ENCODE assay signal across 7 mouse cellular contexts in the genomic region with DNA sequence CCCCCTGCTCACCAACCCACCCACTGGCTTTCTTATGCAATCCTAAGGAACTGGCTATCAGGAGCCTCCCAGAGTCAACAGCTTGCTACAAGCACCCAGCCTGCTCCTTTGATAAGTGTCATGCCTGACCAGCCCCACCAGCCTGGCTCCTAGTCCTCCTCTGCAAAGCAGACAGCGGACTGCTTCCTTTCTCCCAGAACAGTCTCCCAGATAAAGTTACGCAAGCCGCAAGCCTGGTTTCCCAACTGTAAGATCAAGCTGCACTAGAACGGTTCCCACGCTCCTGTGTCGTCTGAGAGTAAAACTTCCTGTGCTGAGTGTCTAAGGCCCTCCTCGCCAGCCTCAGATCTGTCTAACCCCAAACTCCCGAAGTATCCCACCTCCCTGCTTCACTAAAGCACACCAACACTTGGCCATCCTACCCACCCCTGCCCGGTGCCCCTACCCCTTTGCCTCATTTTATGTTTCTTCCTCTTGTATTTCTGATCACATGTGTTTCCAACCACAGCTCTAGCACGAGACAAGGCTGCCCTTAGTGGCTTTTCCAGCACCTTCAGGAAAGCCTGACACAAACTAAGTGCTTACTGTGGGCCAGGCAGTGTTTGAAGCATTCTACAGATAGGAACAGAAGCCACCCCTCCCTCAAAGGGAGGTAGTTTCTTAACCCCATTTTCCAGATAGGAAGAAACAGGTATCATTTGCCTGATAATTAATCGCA. TPM values are rescaled to one million over a fixed set of nuclear protein-coding genes. Genes with fewer than 3 reads are reported as not detected.
DNase-seq lines count a peak whose midpoint lies in the region; ATAC-seq and TF ChIP-seq lines count a peak whose summit lies in the region.

No protein-coding gene starts in this region.

- 11% methylated on average over 11 of the region's 11 CpGs for WGBS in liver, postnatal 0 days (ENCODE audit: insufficient replicate concordance)
- 50% methylated on average over 11 of the region's 11 CpGs for WGBS in hindbrain, embryonic 16.5 days
- WGBS in neural tube, embryonic 15.5 days, result 52% methylated on average over 11 of the region's 11 CpGs

- H3K36me3 ChIP-seq in liver, postnatal 0 days (replicated peaks; ENCODE audit: insufficient read depth, low read length), result no peaks in the 10 kb centered on the region
- no peaks in the 10 kb centered on the region for H3K36me3 ChIP-seq in hindbrain, embryonic 16.5 days (ENCODE audit: control insufficient read depth, insufficient read depth, low read length)
- H3K36me3 ChIP-seq in neural tube, embryonic 15.5 days, result no peaks in the 10 kb centered on the region

- H3K9ac ChIP-seq in liver, postnatal 0 days (replicated peaks), result no peak overlapping the region
- no peak overlapping the region for H3K9ac ChIP-seq in hindbrain, embryonic 16.5 days (ENCODE audit: low read depth, low read length)
- H3K9ac ChIP-seq in neural tube, embryonic 15.5 days (replicated peaks), result no peak overlapping the region

- H3K27ac ChIP-seq in liver, postnatal 0 days (ENCODE audit: low read depth), result peak overlapping the region; percentile 30
- H3K27ac ChIP-seq in hindbrain, embryonic 16.5 days (ENCODE audit: low read depth, low read length), result no peak overlapping the region
- no peak overlapping the region for H3K27ac ChIP-seq in neural tube, embryonic 15.5 days (replicated peaks)

- H3K9me3 ChIP-seq in liver, postnatal 0 days (ENCODE audit: low read length), result no peaks in the 10 kb centered on the region
- no peaks in the 10 kb centered on the region for H3K9me3 ChIP-seq in hindbrain, embryonic 16.5 days (ENCODE audit: control insufficient read depth, low read length)
- no peaks in the 10 kb centered on the region for H3K9me3 ChIP-seq in neural tube, embryonic 15.5 days (replicated peaks)

- peak; percentile 91 for TF ChIP-seq EP300 in liver, postnatal 0 days (IDR thresholded peaks at IDR 0.05; ENCODE audit: low read depth)

- H3K4me2 ChIP-seq in liver, postnatal 0 days (ENCODE audit: low read depth, low read length), result peak overlapping the region; percentile 56
- H3K4me2 ChIP-seq in hindbrain, embryonic 16.5 days (ENCODE audit: low read length), result no peak overlapping the region
- no peak overlapping the region for H3K4me2 ChIP-seq in neural tube, embryonic 15.5 days

- TF ChIP-seq CTCF in liver, postnatal 0 days (IDR thresholded peaks at IDR 0.05; ENCODE audit: low read depth), result no peak

- no peaks in the 10 kb centered on the region for H3K27me3 ChIP-seq in liver, postnatal 0 days (ENCODE audit: insufficient read depth, low read length)
- no peaks in the 10 kb centered on the region for H3K27me3 ChIP-seq in hindbrain, embryonic 16.5 days (replicated peaks; ENCODE audit: control insufficient read depth, insufficient read depth, low read length)
- H3K27me3 ChIP-seq in neural tube, embryonic 15.5 days (replicated peaks), result no peaks in the 10 kb centered on the region

- ATAC-seq in liver, postnatal 0 days, result peak; percentile 81
- ATAC-seq in hindbrain, embryonic 16.5 days, result no peak
- ATAC-seq in neural tube, embryonic 15.5 days (ENCODE audit: low FRiP score), result no peak

- peaks cover 22% of the 10 kb centered on the region for H3K4me1 ChIP-seq in liver, postnatal 0 days (ENCODE audit: insufficient read depth)
- H3K4me1 ChIP-seq in hindbrain, embryonic 16.5 days (ENCODE audit: control insufficient read depth, insufficient read depth, low read depth, low read length), result no peaks in the 10 kb centered on the region; the same call in 1 of the 2 replicates
- 0 out of 2 replicates have a peak, but pooled peaks cover 2% of the 10 kb centered on the region for H3K4me1 ChIP-seq in neural tube, embryonic 15.5 days

- no peak overlapping the region for H3K4me3 ChIP-seq in liver, postnatal 0 days (ENCODE audit: low read depth, low read length)
- H3K4me3 ChIP-seq in hindbrain, embryonic 16.5 days (ENCODE audit: low read length), result no peak overlapping the region
- no peak overlapping the region for H3K4me3 ChIP-seq in neural tube, embryonic 15.5 days (replicated peaks)

- DNase-seq in urinary bladder, adult 18-20 months (ENCODE audit: low spot score in 2 of 2), result peak; percentile 14 to 48
- DNase-seq in urinary bladder, postnatal 10 days (ENCODE audit: low spot score), result no peak
- peak; percentile 71 for DNase-seq in c-Kit-positive CD71-positive TER-119-positive erythroid progenitor cells, embryonic 14.5 days (ENCODE audit: low spot score)
- peak; percentile 41 for DNase-seq in heart, postnatal 4 days
- DNase-seq in liver, postnatal 0 days, result peak; percentile 63

RNA-seq across cellular contexts. Expression of gene Vps13d, which starts 5.3 kb away (rescaled TPM):
- total RNA-seq in heart, postnatal 4 days (2021), result 10 to 100 TPM; 67.7 to 68.9 TPM
- 6.6 and 7.0 TPM in 2 replicates for polyA plus RNA-seq in liver, postnatal 0 days (2015; fragmentation: Nextera tagmentation; extraction: Ambion mirVana)
- 11.4 and 11.9 TPM in 2 replicates for polyA plus RNA-seq in hindbrain, embryonic 16.5 days (2015; fragmentation: Nextera tagmentation; extraction: Ambion mirVana)
- polyA plus RNA-seq in neural tube, embryonic 15.5 days (2015; fragmentation: Nextera tagmentation; extraction: Ambion mirVana), result 7.8 and 8.3 TPM in 2 replicates

RNA-seq across cellular contexts. Expression of gene Tnfrsf1b, which starts 46.5 kb away (rescaled TPM):
- 1 to 10 TPM; 4.5 to 5.0 TPM for total RNA-seq in heart, postnatal 4 days (2021)
- 7.2 and 9.4 TPM in 2 replicates for polyA plus RNA-seq in liver, postnatal 0 days (2015; fragmentation: Nextera tagmentation; extraction: Ambion mirVana)
- polyA plus RNA-seq in hindbrain, embryonic 16.5 days (2015; fragmentation: Nextera tagmentation; extraction: Ambion mirVana), result 3.9 and 4.3 TPM in 2 replicates
- 4.5 and 6.9 TPM in 2 replicates for polyA plus RNA-seq in neural tube, embryonic 15.5 days (2015; fragmentation: Nextera tagmentation; extraction: Ambion mirVana)
